Mouse (Mus musculus): ENCODE results near the gene Cbx7. TPM values are rescaled to one million over a fixed set of nuclear protein-coding genes. Genes with fewer than 3 reads are reported as not detected.
A peak's percentile ranks its signal among the peaks of the same experiment; 100 is the strongest.

Cbx7 gene
- polyA plus RNA-seq (2015; fragmentation: Nextera tagmentation; extraction: Ambion mirVana): 2.4 and 2.8 TPM in 2 replicates

DNA sequence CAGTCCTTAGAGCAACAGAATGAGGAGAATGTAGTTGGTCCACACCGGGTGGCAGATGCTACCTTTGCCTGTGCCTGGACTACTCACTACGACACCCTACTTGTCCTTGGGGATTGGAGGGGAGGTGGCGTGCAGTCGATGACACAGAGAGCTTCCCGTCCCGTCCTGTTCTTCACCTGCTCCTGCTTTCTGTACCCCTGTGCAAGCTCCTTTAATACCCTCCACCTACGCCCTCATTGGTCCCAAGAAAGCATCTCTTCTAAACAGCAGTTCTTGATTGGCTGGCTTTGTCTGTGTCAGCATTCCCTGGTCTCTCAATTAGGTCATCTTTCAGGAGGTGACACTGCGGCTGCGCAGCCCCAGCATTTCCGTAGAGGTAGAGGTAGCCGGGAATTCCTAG lies at the start of gene Cbx7:
TSS of gene Cbx7 (minus strand) at position 180 of the 400 bp plus-strand sequence.
- H3K9ac ChIP-seq: no peak within 1 kb of the TSS
- H3K4me3 ChIP-seq: no peak within 1 kb of the TSS
- 91% methylated on average over 11 of the region's 11 CpGs for WGBS
- H3K36me3 ChIP-seq: no peaks in the 10 kb centered on the region
- no peaks in the 10 kb centered on the region for H3K4me1 ChIP-seq
- ATAC-seq (ENCODE audit: insufficient number of reproducible peaks, low FRiP score, low TSS enrichment, low read depth): no peak
- no peaks in the 10 kb centered on the region for H3K27me3 ChIP-seq
- no peak within 1 kb of the TSS for H3K4me2 ChIP-seq
- no peaks in the 10 kb centered on the region for H3K9me3 ChIP-seq
- no peak within 1 kb of the TSS for H3K27ac ChIP-seq

GRCm38 (mm10) chr15:80020516-80020915 lies 49.6 kb upstream of the Cbx7 start:
- H3K36me3 ChIP-seq: no peaks in the 10 kb centered on the region
- 50% methylated on average over 4 of the region's 4 CpGs for WGBS
- H3K27me3 ChIP-seq: peaks cover 11% of the 10 kb centered on the region
- H3K4me2 ChIP-seq: no peak overlapping the region
- H3K4me3 ChIP-seq: no peak overlapping the region
- H3K9ac ChIP-seq: no peak overlapping the region
- no peak for ATAC-seq (ENCODE audit: insufficient number of reproducible peaks, low FRiP score, low TSS enrichment, low read depth)
- no peak overlapping the region for H3K27ac ChIP-seq
- H3K4me1 ChIP-seq: peaks cover 15% of the 10 kb centered on the region; the same call in 1 of the 2 replicates
- H3K9me3 ChIP-seq: no peaks in the 10 kb centered on the region

DNA sequence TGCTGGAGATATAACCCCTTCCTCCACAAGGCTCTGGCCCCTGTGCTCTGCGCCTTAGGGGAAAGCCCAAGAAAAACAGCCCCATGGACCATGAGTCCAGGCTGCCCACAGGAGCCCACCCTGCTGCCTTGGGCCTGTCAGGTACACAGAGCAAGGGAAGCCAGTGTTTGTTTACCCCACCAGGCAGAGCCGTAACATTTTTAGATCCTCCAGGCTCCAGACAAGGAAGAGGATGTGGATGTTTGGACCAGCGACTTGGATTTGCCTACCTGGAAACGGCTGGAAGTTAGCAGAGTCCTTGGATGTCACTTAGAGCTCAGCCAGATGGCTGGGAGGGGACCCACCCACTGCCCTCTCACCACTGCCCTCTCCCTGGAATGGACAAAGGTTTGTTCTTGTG lies 48.7 kb upstream of the Cbx7 start:
- no peak overlapping the region for H3K27ac ChIP-seq
- peaks cover 20% of the 10 kb centered on the region for H3K27me3 ChIP-seq
- no peak overlapping the region for H3K9ac ChIP-seq
- H3K36me3 ChIP-seq: no peaks in the 10 kb centered on the region
- H3K4me2 ChIP-seq: no peak overlapping the region
- ATAC-seq (ENCODE audit: insufficient number of reproducible peaks, low FRiP score, low TSS enrichment, low read depth): no peak
- no peak overlapping the region for H3K4me3 ChIP-seq
- peaks cover 15% of the 10 kb centered on the region for H3K4me1 ChIP-seq
- no peaks in the 10 kb centered on the region for H3K9me3 ChIP-seq
- WGBS: 55% methylated on average over 4 of the region's 4 CpGs

DNA sequence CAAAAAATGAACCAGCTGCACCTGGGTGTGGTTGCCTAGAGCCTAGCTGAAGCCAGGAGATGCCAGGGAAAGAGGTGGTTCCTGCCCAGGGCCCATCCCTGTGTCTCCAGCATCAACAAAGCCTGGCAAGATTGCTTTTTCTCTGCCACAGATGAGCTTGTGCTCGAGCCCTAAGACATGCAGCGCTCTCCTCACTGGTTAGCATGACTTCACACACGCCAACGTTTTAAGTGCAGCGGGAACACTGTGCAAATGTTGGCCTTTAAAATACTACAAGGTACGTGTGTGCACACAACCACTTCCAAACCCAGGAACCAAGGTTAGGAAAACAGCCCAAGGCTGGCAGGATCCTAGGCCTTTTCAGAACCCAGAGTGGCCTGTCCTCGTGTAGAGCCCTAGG lies 48.3 kb upstream of the Cbx7 start:
- no peak overlapping the region for H3K27ac ChIP-seq
- peaks cover 15% of the 10 kb centered on the region for H3K4me1 ChIP-seq
- no peak overlapping the region for H3K4me3 ChIP-seq
- H3K27me3 ChIP-seq: peaks cover 24% of the 10 kb centered on the region
- no peaks in the 10 kb centered on the region for H3K36me3 ChIP-seq
- no peak overlapping the region for H3K4me2 ChIP-seq
- H3K9me3 ChIP-seq: no peaks in the 10 kb centered on the region
- WGBS: 79% methylated on average over 7 of the region's 7 CpGs
- no peak for ATAC-seq (ENCODE audit: insufficient number of reproducible peaks, low FRiP score, low TSS enrichment, low read depth)
- no peak overlapping the region for H3K9ac ChIP-seq

DNA sequence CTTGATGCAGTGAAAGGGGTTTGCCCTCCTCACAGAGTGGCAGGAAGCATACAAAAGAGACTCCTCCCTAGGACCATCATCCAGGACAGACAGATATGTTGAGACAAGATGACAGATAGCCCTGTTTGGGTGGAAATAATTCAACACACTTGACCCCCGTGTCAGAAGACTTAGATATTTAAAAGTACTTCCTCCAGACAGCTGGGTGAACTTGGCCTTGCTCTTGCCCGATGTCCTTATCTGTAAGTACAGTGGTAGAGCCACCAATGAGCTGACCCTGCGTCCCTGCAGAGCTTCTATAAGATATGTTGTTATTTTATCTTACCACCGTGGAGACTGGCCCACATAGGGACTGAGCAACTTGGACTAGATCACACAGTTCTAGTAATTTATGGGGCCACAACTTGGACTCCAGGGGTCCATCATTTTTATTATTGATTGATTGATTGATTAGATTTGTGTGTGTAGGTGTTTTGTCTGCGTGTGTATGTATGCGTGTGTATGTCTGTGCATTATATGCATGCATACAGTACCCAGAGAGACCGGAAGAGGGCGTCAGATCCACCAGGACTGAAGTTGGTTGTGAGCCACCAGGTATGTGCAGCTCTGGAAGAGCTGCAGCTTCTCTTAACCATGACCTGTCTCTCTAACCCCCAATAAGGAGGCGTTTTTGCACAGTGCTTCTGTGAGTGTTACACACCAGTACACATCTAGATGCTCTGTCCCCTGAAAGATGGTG lies 45.8 kb upstream of the Cbx7 start:
- no peaks in the 10 kb centered on the region for H3K36me3 ChIP-seq
- no peak for ATAC-seq (ENCODE audit: insufficient number of reproducible peaks, low FRiP score, low TSS enrichment, low read depth)
- WGBS: 89% methylated on average over 9 of the region's 9 CpGs
- H3K4me2 ChIP-seq: no peak overlapping the region
- no peak overlapping the region for H3K27ac ChIP-seq
- H3K4me1 ChIP-seq: peaks cover 38% of the 10 kb centered on the region
- H3K27me3 ChIP-seq: peaks cover 49% of the 10 kb centered on the region
- no peak overlapping the region for H3K9ac ChIP-seq
- H3K9me3 ChIP-seq: no peaks in the 10 kb centered on the region
- no peak overlapping the region for H3K4me3 ChIP-seq

DNA sequence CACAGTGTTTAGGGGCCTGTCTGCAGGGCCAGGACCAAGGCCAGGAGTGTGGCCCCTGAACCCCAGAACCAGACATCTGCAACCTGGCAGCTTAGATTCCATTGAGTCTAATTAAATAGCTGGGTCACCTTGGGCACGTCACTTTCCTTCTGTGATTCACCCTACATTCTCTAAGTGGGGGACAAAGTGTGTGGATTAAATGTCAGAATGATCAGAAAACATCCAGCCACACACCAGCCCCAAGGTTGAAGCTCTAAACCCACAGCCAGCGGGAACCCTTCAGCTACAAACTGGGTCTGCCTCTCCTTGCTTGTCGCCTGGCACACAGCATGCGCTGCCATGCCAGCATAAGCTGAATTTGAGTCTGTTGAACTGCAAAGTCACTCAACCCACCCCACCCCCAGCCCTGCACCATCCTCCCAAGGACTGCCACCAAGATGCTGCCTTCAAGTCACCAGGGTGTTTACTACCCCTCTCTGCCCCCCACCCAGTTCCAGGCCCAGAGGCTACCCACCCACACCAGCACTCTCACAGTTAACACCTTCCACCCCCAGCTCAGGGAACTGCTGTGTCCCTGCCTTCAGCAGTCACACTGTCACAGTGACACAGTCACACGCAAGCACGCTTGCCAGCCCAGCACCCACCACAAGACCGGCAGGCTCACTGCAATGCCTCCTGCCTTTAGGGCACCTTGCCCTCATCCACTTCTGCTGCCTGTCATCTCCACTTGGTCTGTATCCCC lies 44.5 kb upstream of the Cbx7 start:
- ATAC-seq (ENCODE audit: insufficient number of reproducible peaks, low FRiP score, low TSS enrichment, low read depth): no peak
- no peak overlapping the region; the same call in 1 of the 2 replicates for H3K27ac ChIP-seq
- peaks cover 44% of the 10 kb centered on the region for H3K4me1 ChIP-seq
- H3K27me3 ChIP-seq: peaks cover 63% of the 10 kb centered on the region
- 66% methylated on average over 7 of the region's 7 CpGs for WGBS
- no peaks in the 10 kb centered on the region for H3K9me3 ChIP-seq
- H3K4me2 ChIP-seq: peak overlapping the region; percentile 96; the same call in 1 of the 2 replicates
- peak overlapping the region; percentile 57 for H3K4me3 ChIP-seq
- 0 out of 2 replicates have a peak overlapping the region, but pooled peaks have one; percentile 0 for H3K9ac ChIP-seq
- H3K36me3 ChIP-seq: no peaks in the 10 kb centered on the region

- Histone ChIP-seq H3K36me3 (no peaks in the 10 kb centered on the region), H3K27ac (peak within 1 kb of the TSS; percentile 63), H3K9ac (peak within 1 kb of the TSS; percentile 48), H3K27me3 (peaks cover 66% of the 10 kb centered on the region), H3K4me2 (peak within 1 kb of the TSS; percentile 96), H3K4me3 (peak within 1 kb of the TSS; percentile 57), H3K9me3 (no peaks in the 10 kb centered on the region), H3K4me1 (peaks cover 50% of the 10 kb centered on the region)
- WGBS: 2% methylated on average over 59 of the region's 60 CpGs
- ATAC-seq (ENCODE audit: insufficient number of reproducible peaks, low FRiP score, low TSS enrichment, low read depth): no peak
Observed at GRCm38 (mm10) chr15:80014321-80015210, 43.6 kb upstream of the Cbx7 start, which contains the start of gene Pdgfb. Gene Pdgfb, minus strand, starts transcription at chr15:80014977.

DNA sequence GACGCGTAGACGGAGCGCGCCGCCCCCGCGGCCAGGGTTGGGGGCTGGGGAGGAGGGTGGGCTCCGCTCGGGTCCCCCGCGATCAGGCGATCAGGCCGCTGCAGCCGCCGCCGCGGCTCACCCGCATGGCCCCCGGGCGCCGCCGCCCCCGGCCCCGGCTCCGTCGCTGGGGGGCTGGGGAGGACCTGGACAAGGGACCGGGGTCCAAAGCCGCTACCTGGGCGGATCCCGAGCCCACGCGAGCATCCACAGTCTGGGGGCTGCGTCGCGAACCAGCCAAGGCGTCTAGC lies 43.1 kb upstream of the Cbx7 start:
- no peaks in the 10 kb centered on the region for H3K9me3 ChIP-seq
- no peaks in the 10 kb centered on the region for H3K36me3 ChIP-seq
- peak overlapping the region; percentile 57 for H3K4me3 ChIP-seq
- ATAC-seq (ENCODE audit: insufficient number of reproducible peaks, low FRiP score, low TSS enrichment, low read depth): no peak
- H3K9ac ChIP-seq: peak overlapping the region; percentile 48
- H3K27ac ChIP-seq: peak overlapping the region; percentile 63; the same call in 1 of the 2 replicates
- H3K4me2 ChIP-seq: peak overlapping the region; percentile 96
- WGBS: 1% methylated on average over 37 of the region's 37 CpGs
- H3K4me1 ChIP-seq: peaks cover 53% of the 10 kb centered on the region
- peaks cover 66% of the 10 kb centered on the region for H3K27me3 ChIP-seq

- under 1% methylated on average over 35 of the region's 36 CpGs for WGBS
- no peaks in the 10 kb centered on the region for H3K36me3 ChIP-seq
- peak overlapping the region; percentile 96 for H3K4me2 ChIP-seq
- peak overlapping the region; percentile 63; the same call in 1 of the 2 replicates for H3K27ac ChIP-seq
- no peak for ATAC-seq (ENCODE audit: insufficient number of reproducible peaks, low FRiP score, low TSS enrichment, low read depth)
- H3K4me1 ChIP-seq: peaks cover 53% of the 10 kb centered on the region
- no peaks in the 10 kb centered on the region for H3K9me3 ChIP-seq
- H3K9ac ChIP-seq: peak overlapping the region; percentile 52
- peak overlapping the region; percentile 57 for H3K4me3 ChIP-seq
- peaks cover 66% of the 10 kb centered on the region for H3K27me3 ChIP-seq
Observed at GRCm38 (mm10) chr15:80013256-80014030, 42.5 kb upstream of the Cbx7 start.

DNA sequence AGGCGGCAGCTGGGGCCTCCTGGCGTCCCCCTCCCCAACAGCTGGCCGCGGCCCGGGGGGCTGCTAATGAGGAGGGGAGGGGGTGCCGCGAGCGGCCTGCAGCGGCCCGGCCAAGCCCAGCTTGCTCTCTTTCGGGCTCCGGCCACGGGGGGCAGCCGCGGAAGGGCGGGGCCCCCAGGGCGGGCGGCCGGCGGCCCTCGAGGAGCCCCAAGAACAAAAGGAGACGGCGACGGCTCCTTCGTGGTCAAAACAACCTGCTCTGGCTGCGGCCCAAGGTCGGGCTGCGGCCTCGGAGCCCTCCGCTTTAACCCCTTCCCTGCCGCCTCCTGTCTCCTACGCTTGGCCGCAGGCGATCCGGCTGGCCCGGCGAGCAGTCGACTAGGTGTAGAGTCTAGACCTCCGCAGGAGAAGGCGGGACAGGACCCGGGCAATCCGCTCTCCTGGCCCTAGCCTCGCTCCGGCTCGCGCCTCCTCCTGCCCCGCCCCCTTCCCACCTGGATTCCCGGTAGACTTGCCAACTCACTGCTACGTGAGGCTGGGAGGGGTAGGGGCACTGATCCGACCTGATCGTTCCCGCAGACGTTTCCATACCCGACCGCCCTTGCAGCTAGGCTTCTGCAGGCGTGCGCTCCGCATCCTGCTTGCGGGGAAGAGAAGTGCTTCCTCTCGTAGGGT lies 41.7 kb upstream of the Cbx7 start:
- under 1% methylated on average over 55 of the region's 60 CpGs for WGBS
- Histone ChIP-seq H3K4me1 (peaks cover 53% of the 10 kb centered on the region), H3K4me2 (peak overlapping the region; percentile 96), H3K27me3 (peaks cover 66% of the 10 kb centered on the region), H3K27ac (peak overlapping the region; percentile 57), H3K4me3 (peak overlapping the region; percentile 57), H3K9me3 (no peaks in the 10 kb centered on the region), H3K36me3 (no peaks in the 10 kb centered on the region), H3K9ac (peak overlapping the region; percentile 52)
- ATAC-seq (ENCODE audit: insufficient number of reproducible peaks, low FRiP score, low TSS enrichment, low read depth): peak; percentile 33
